Mouse (Mus musculus) midbrain, embryonic 12.5 days (tissue): Measurements from ENCODE around the gene Inf2. TPM values are rescaled to one million over a fixed set of nuclear protein-coding genes. Genes with fewer than 3 reads are reported as not detected.

Experiments
- ATAC-seq: fragments of 200-750 bp; cut with Nextera tagmentation; 2 replicates; pipeline ENCODE4 v1.8.0; 2017; ENCODE audit warnings: low read depth, moderate TSS enrichment, moderate library complexity; ENCODE audit not compliant: low FRiP score
- H3K27ac ChIP-seq: fragments of 300-500 bp; sonication (generic); replicated peaks from 2 replicates; pipeline ENCODE4 v1.5.1; 2016; ENCODE audit warnings: mild to moderate bottlenecking
- H3K27me3 ChIP-seq: fragments of 300-500 bp; sonication (generic); 2 replicates; pipeline ENCODE4 v1.6.1; 2016; ENCODE audit warnings: mild to moderate bottlenecking
- H3K36me3 ChIP-seq: fragments of 300-500 bp; sonication (generic); 2 replicates; pipeline ENCODE4 v1.6.1; 2016
- H3K4me1 ChIP-seq: fragments of 300-500 bp; sonication (generic); 2 replicates; pipeline ENCODE4 v1.6.1; 2016
- H3K4me2 ChIP-seq: fragments of 300-500 bp; sonication (generic); replicated peaks from 2 replicates; pipeline ENCODE4 v1.6.1; 2016; ENCODE audit warnings: mild to moderate bottlenecking, moderate library complexity
- H3K4me3 ChIP-seq: fragments of 300-500 bp; sonication (generic); 2 replicates; pipeline ENCODE4 v1.5.1; 2016; ENCODE audit warnings: mild to moderate bottlenecking
- H3K9ac ChIP-seq: fragments of 300-500 bp; sonication (generic); replicated peaks from 2 replicates; pipeline ENCODE4 v1.6.1; 2016; ENCODE audit warnings: mild to moderate bottlenecking, moderate library complexity
- H3K9me3 ChIP-seq: fragments of 300-500 bp; sonication (generic); 2 replicates; pipeline ENCODE4 v1.6.1; 2016; ENCODE audit warnings: mild to moderate bottlenecking
- WGBS: fragments of 180-500 bp; shearing (Covaris S2); methylation state at CpG from one replicate; pipeline ENCODE4 v1.1.7; 2016; 5-methylcytosine and 5-hydroxymethylcytosine counted together
- polyA plus RNA-seq: library from polyadenylated mRNA; unstranded; fragments of >200 nt; fragmentation: Nextera tagmentation; extraction: Ambion mirVana; gene quantifications from 2 replicates; pipeline ENCODE4 v1.2.1, GENCODE M21; 2016

Inf2 gene
- polyA plus RNA-seq, 1 experiment from 2014 or later = 1.3 TPM

DNA sequence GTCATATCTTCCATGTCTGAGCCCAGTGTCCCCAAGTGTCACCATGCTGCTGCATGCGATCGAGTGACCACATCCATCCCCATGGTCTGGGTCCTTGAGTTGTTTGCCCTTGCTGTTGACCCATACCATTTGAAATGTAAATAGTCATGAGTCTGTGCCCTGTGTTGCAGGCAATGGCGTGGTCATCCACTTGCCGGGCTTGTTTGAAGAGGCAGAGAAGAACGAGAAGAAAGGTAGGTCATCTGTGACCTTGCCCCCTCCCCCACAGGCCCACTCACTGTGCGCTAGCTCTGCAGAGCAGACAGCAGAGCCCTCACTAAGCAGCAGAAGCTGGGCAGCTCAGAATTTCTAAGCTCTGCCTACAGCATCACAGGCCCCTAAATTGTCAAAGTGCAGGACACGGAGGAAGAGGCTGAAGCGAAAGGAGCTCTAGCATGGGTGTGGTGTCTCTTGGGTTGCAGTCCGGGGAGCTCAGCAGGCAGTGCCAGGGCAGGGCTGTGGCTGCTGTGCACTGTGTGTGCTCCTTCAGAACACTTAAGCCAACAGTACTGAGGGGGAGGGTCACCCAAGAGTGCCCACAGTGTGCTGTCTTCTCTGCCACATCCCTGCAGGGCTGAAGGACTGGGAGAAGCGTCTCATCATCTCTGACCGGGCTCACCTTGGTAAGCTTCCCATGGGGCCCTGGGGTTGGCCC is 43.6 kb downstream of the Inf2 start:
- Histone ChIP-seq H3K4me2 (no peak overlapping the region), H3K36me3 (no peaks in the 10 kb centered on the region), H3K27me3 (no peaks in the 10 kb centered on the region; the same call in 1 of the 2 replicates), H3K27ac (no peak overlapping the region), H3K9ac (no peak overlapping the region), H3K9me3 (no peaks in the 10 kb centered on the region), H3K4me3 (no peak overlapping the region), H3K4me1 (peaks cover 12% of the 10 kb centered on the region)
- 74% methylated on average over 11 of the region's 11 CpGs for WGBS
- no peak for ATAC-seq

- H3K4me1 ChIP-seq = peaks cover 12% of the 10 kb centered on the region
- no peak overlapping the region for H3K27ac ChIP-seq
- no peak overlapping the region for H3K4me3 ChIP-seq
- H3K9ac ChIP-seq = no peak overlapping the region
- no peaks in the 10 kb centered on the region for H3K36me3 ChIP-seq
- H3K9me3 ChIP-seq = no peaks in the 10 kb centered on the region
- no peak overlapping the region for H3K4me2 ChIP-seq
- WGBS = 87% methylated on average over 5 of the region's 5 CpGs
- no peak for ATAC-seq
- H3K27me3 ChIP-seq = no peaks in the 10 kb centered on the region; the same call in 1 of the 2 replicates
Measured at GRCm38 (mm10) chr12:112632907-112633306, 44.3 kb downstream of the Inf2 start.

DNA sequence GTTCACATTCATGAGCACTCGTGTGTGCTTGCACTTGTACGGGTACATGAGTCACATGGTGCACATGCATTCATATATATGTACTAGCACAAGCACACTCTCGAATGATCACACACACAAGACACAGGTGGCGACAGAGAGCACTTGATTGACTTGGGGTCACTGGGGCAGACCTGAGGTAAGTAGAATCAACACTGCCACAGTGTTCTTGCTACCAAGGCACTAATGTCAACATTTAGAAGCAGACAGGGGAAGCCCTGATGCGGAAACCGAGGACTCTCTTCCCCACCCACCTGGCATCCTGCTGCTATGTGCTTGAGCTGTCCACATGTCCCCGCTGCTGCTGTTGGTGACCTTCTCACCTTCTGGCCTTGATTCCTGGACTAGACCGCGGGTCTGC is 45.1 kb downstream of the Inf2 start:
- H3K27ac ChIP-seq = no peak overlapping the region
- H3K4me1 ChIP-seq = peaks cover 7% of the 10 kb centered on the region
- H3K9me3 ChIP-seq = no peaks in the 10 kb centered on the region
- no peak overlapping the region for H3K4me3 ChIP-seq
- whole genome bisulfite sequencing = 71% methylated on average over 9 of the region's 9 CpGs
- no peak overlapping the region for H3K9ac ChIP-seq
- no peaks in the 10 kb centered on the region for H3K36me3 ChIP-seq
- H3K27me3 ChIP-seq = no peaks in the 10 kb centered on the region; the same call in 1 of the 2 replicates
- no peak overlapping the region for H3K4me2 ChIP-seq
- ATAC-seq = no peak

DNA sequence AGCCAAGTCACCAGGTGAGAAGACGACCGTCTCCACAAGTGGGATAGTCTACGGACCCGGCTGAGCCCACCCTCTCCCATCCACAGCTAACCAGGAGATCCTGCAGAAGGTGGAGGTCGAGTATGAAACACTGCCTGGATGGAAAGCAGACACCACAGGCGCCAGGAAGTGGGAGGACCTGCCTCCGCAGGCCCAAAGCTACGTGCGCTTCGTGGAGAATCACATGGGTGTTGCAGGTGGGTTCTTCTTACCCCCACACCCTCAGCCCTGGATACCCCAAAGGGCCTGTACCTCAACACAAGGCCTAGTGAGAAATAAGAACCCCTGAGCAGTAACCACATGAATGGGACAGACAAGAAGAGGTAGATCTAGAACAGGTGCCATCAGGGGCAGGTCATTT is 50.9 kb downstream of the Inf2 start:
- Histone ChIP-seq H3K4me2 (no peak overlapping the region), H3K27ac (no peak overlapping the region), H3K27me3 (no peaks in the 10 kb centered on the region), H3K4me1 (no peaks in the 10 kb centered on the region), H3K4me3 (no peak overlapping the region), H3K9ac (no peak overlapping the region), H3K9me3 (no peaks in the 10 kb centered on the region), H3K36me3 (no peaks in the 10 kb centered on the region)
- WGBS = 87% methylated on average over 10 of the region's 10 CpGs
- ATAC-seq = no peak

- no peak overlapping the region for H3K9ac ChIP-seq
- no peak overlapping the region for H3K4me3 ChIP-seq
- H3K9me3 ChIP-seq = no peaks in the 10 kb centered on the region
- 89% methylated on average over 6 of the region's 6 CpGs for WGBS
- no peak overlapping the region for H3K27ac ChIP-seq
- peaks cover 18% of the 10 kb centered on the region for H3K4me1 ChIP-seq
- H3K36me3 ChIP-seq = peaks cover 8% of the 10 kb centered on the region
- H3K4me2 ChIP-seq = no peak overlapping the region
- ATAC-seq = no peak
- no peaks in the 10 kb centered on the region for H3K27me3 ChIP-seq
Measured at GRCm38 (mm10) chr12:112643126-112643525, 54.5 kb downstream of the Inf2 start.

DNA sequence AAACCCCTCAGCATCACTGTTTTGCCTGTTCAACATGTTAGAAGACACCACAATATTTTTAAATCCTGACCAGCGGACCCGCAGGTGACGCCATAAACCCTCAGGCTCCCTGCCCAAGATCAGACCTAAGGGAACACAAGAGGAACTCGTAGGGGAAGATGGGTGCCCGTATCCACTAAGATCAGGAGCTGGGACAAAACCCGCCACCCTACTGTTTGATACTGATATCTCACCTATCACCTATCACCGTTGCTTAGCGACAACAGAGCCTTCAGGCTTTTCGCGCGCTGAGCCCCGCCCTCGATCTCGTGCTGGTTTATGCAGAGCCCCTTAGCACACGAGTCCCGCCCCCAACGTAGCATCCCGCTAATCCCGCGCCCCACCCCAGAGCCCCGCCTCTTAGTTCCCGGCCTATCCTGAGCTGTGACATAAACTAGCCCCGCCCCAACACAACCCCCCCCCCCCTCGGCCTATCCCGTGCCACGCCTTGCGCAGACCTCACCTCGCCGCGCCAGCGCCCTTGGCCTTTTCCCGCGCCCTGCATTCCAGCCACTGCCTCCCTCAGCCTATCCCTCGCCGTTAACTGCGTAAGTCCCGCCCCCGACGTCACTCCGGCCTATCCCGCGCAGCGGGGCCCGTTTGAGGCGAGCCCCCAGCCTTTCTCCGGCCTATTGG is 55.7 kb downstream of the Inf2 start, which contains the start of gene Siva1:
Gene Siva1, plus strand, starts transcription at position 500 of the 675 bp plus-strand sequence.
- Histone ChIP-seq H3K4me2 (peak within 1 kb of the TSS; percentile 89), H3K27me3 (no peaks in the 10 kb centered on the region), H3K9ac (peak within 1 kb of the TSS; percentile 81), H3K36me3 (peaks cover 20% of the 10 kb centered on the region), H3K9me3 (no peaks in the 10 kb centered on the region), H3K4me3 (peak within 1 kb of the TSS; percentile 75), H3K4me1 (peaks cover 18% of the 10 kb centered on the region), H3K27ac (peak within 1 kb of the TSS; percentile 81)
- 1% methylated on average over 45 of the region's 46 CpGs for WGBS
- peak; percentile 98 for ATAC-seq

DNA sequence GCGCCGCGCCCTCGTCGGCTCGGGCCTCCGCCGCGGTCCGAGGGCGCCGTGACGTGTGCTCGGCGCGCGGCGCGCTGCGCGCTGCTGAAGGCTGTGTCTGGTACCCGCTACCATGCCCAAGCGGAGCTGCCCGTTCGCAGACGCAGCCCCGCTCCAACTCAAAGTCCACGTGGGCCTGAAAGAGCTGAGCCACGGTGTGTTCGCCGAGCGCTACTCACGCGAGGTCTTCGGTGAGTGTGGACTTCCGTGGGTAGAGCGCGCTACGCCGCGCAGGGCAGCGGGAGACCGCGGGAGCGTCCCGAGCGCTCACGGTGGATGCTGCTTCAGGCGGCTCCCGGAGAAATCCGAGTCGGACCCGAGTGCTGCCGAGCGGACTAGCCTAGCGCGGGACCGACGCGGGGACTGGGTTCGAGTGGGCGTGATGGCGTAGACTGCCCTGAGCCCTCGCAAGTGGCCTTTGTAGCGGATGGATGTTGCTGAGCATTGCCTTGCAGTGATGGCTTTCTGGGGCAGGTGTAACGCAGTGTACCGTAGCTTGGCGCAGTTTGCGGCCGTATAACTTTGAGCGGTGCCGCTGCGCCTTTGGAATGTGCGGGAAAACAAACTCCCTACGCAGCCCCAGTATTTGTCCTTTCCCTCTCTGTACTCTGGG is 56.4 kb downstream of the Inf2 start:
- no peak; the same call in 1 of the 2 replicates for ATAC-seq
- H3K4me1 ChIP-seq = peaks cover 18% of the 10 kb centered on the region
- H3K36me3 ChIP-seq = peaks cover 26% of the 10 kb centered on the region
- H3K4me3 ChIP-seq = peak overlapping the region; percentile 75
- no peaks in the 10 kb centered on the region for H3K9me3 ChIP-seq
- H3K27ac ChIP-seq = peak overlapping the region; percentile 81
- peak overlapping the region; percentile 81 for H3K9ac ChIP-seq
- no peaks in the 10 kb centered on the region for H3K27me3 ChIP-seq
- under 1% methylated on average over 75 of the region's 75 CpGs for WGBS
- peak overlapping the region; percentile 89 for H3K4me2 ChIP-seq

DNA sequence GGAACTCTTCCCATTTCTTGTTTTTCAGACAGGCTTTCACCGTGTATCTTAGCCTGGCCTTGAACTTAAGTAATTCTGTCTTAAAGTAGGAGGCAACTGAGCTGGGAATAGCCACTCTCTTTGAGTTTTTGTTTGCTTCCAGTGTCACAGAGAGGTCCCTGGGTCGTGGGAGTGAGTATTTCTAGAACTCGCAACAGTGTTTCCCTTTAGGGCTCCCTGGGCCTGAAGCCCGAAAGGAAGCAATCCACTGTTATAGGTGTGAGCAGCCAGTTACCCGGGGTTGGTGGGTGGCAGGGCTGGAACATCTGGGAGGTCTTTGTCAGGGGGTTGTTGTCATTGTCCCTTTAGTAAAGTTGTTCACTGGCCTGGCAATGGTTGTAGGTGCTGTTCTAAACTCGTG is 57.6 kb downstream of the Inf2 start:
- Histone ChIP-seq H3K27ac (no peak overlapping the region), H3K4me2 (peak overlapping the region; percentile 89), H3K4me3 (peak overlapping the region; percentile 75), H3K9ac (peak overlapping the region; percentile 81), H3K36me3 (peaks cover 37% of the 10 kb centered on the region), H3K9me3 (no peaks in the 10 kb centered on the region), H3K4me1 (peaks cover 18% of the 10 kb centered on the region), H3K27me3 (no peaks in the 10 kb centered on the region)
- ATAC-seq = no peak
- WGBS = 62% methylated on average over 6 of the region's 6 CpGs

DNA sequence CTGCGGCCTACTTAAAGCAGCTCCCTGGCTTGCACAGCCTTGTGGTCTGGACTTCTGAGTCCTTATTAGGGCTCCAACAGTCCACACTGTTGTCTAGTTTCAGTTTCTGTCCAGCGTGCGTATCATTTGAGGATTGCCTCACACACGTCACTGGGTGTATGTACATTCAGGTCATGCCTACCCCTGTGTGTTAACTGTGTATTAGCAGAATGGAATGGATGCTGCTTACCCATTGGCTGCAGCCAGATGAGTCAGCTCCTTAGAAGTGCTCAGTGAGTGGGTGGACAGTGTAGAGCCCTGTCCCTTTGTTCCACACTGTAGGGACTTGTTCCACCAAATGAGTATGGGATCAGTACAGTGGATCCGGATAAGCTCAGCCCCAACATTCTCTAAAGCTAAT is 59.5 kb downstream of the Inf2 start:
- Histone ChIP-seq H3K27ac (no peak overlapping the region), H3K27me3 (no peaks in the 10 kb centered on the region), H3K4me2 (no peak overlapping the region), H3K9ac (no peak overlapping the region), H3K4me1 (peaks cover 18% of the 10 kb centered on the region), H3K9me3 (no peaks in the 10 kb centered on the region), H3K4me3 (no peak overlapping the region), H3K36me3 (peaks cover 51% of the 10 kb centered on the region)
- 93% methylated on average over 5 of the region's 5 CpGs for WGBS
- ATAC-seq = no peak

DNA sequence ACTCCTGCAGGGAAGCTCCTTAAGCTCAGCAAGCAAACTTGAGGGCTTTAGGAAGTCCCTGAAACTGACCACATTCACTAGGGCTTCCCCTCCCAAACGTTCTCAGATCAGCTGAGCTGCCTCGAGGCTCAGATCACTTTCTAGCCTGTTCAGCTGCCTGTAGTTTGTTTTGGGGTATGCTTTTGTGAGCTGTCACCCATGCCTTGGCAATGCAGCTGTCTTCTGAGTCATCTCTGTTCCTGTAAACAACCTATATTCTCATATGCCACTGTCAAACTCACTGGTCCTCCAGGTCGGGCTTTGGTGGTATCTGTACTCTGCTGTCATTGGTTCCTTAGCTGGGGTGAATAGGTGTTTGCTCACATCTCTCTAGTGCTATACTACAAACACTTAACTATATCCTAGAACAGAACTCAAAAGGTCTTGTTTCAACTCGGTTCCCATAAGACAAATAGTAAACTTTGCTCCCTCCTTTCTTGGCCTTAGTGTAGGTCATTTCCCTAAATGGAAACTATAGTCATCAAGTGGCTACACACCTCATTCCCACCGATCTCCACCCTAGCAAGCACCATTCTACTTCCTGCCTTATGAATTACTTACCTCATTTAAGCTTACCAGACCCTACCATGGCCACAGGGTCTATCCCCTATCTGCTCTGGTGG is 63.3 kb downstream of the Inf2 start:
- Histone ChIP-seq H3K36me3 (peaks cover 87% of the 10 kb centered on the region), H3K4me1 (peaks cover under 1% of the 10 kb centered on the region), H3K9me3 (no peaks in the 10 kb centered on the region), H3K4me2 (no peak overlapping the region), H3K9ac (no peak overlapping the region), H3K27ac (no peak overlapping the region), H3K4me3 (no peak overlapping the region), H3K27me3 (no peaks in the 10 kb centered on the region)
- ATAC-seq = no peak
- 82% methylated on average over 5 of the region's 5 CpGs for WGBS

DNA sequence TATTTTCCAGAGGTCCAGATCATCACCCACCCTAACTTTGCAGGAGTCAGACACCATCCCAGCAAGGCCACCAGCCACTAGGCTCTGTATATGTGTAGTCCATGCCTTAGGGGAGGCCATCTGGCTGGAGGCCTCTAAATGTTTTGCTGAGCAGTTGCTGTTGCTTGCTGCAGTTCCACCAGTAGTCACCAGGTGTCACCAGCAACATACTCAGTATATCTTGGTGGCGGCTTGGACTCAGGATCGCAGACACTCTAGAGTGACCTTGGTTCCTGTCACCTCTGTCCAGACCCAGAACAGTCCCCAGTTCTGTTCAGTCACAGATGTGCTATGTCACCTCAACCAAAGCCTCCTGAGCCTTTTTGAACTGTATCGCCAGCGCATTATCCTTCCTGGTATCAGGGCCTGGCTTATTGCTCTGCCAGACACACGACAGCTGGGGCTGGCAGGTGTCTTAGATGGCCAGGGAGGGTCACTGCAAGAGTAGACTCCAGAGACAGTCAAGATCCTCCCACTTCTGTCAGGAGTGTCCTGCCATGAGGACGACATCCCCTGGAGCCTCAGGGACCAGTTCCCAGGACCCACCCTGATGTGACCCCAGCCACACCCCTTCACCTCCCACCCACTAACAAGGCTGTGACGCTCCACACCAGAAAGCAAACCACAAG is 64.7 kb downstream of the Inf2 start:
- Histone ChIP-seq H3K4me2 (no peak overlapping the region), H3K4me3 (no peak overlapping the region), H3K27ac (peak overlapping the region; percentile 47; the same call in 1 of the 2 replicates), H3K9ac (no peak overlapping the region), H3K27me3 (no peaks in the 10 kb centered on the region), H3K9me3 (no peaks in the 10 kb centered on the region), H3K4me1 (no peaks in the 10 kb centered on the region; the same call in 1 of the 2 replicates), H3K36me3 (peaks cover 91% of the 10 kb centered on the region)
- 56% methylated on average over 7 of the region's 7 CpGs for WGBS
- peak; percentile 63 for ATAC-seq
